Mouse (Mus musculus) kidney, adult 2 months (tissue): ENCODE measurements around the gene Myom1.

Experiments used
- CTCF ChIP-seq: fragments of 200-500 bp; conservative IDR thresholded peaks from 2 replicates; pipeline ENCODE4 v1.5.1; 2011; ENCODE audit warnings: low read depth, mild to moderate bottlenecking, control low read depth, low read length, moderate library complexity, mixed read lengths; ENCODE audit not compliant: insufficient read depth, insufficient read length
- POLR2A ChIP-seq: fragments of 200-500 bp; IDR thresholded peaks from one replicate; pipeline ENCODE4 v1.6.1; 2011; ENCODE audit warnings: low read depth, low read length, control low read depth

- TF ChIP-seq CTCF (no peak), POLR2A (no peak)
Observed at GRCm38 (mm10) chr17:71093793-71094192, 91.4 kb downstream of the Myom1 start.
